Mouse (Mus musculus) ES-Bruce4 (cell line): ENCODE measurements at regions not wholly inside any gene's neighbourhood (a gene's known extent, or its start where the extent isn't known, plus 50 kb on each side); places are given as distances from the start of the nearest gene placed in this dataset.

Experiments
- CTCF ChIP-seq: IDR thresholded peaks from one replicate; pipeline ENCODE4 v1.8.1; 2011; ENCODE audit warnings: low read depth, low read length
- EP300 ChIP-seq: IDR thresholded peaks from 2 replicates; pipeline ENCODE4 v1.6.1; 2011; ENCODE audit warnings: low read depth, low read length; ENCODE audit not compliant: insufficient read depth

GRCm38 (mm10) chr10:117975467-117975866 lies 129.6 kb upstream of the Rap1b start:
- TF ChIP-seq EP300: no peak
- TF ChIP-seq CTCF: no peak
